Mouse (Mus musculus): Measurements from ENCODE around the gene Rnps1.

DNA sequence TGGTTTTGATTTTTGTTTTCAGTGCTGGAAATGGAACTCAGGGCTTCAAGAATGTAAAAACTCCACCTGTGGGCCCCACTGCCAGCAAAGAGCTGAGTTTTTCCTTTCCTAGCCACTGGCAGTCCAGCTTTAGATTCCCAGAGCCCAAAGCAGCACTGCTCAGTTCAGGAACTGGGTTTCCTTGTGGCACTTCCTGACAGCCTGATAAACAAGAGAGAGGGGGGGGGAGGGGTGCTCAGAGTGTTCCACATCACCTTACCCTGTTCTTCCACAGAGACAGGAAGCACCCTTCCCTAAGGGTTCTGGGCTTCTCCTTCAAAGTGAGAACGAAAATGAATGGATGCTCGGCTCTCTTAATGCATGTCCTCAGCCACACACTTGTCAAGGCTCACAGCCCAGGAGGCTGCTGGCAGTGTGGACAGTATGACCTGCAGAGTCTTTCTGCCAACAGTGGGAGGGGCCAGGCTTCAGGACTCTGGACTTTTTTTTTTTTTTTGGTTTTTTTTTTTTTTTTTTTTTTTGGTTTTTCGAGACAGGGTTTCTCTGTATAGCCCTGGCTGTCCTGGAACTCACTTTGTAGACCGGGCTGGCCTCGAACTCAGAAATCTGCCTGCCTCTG is 39.2 kb upstream of the Rnps1 start:
- TF ChIP-seq CTCF (conservative IDR thresholded peaks at IDR 0.05; ENCODE audit: insufficient read depth, insufficient read length, low read depth, low read length) (no peak), POLR2A (IDR thresholded peaks at IDR 0.05; ENCODE audit: low read depth, low read length) (no peak)

All from kidney, adult 2 months (tissue).